Mouse (Mus musculus) spleen, embryonic (tissue): ENCODE measurements around the gene Rgs21.

ENCODE experiments used
- CTCF ChIA-PET: fragments of 350-600 bp; sonication (Branson Sonifier 250); formaldehyde crosslinking; loops from one replicate; lab custom pipeline; 2022; lab: Charles Lee

Gene Rgs21

GRCm38 (mm10) chr1:144567567-144567966 lies at the start of gene Rgs21:
Gene Rgs21 (minus strand): TSS chr1:144567667.
- CTCF ChIA-PET, result no interaction called here

DNA sequence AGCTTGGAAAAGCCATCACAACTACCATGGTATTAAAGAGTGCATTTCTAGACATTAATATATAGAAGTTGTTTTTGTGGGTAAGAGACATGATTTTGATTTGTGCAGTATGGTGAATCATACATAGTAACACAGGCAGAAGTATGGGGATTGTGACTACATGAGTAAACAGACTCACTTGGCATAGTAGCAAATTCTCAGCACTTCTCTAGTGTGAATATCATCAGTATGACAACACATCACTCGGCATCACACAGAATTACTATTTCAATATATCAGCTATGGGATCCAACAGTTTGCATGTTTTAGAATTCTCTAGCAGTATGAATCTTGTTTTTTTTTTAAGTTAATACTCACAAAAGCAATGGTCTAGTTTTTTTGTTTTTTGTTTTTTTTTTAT lies 36.6 kb upstream of the Rgs21 start:
- CTCF ChIA-PET, result no interaction called here

DNA sequence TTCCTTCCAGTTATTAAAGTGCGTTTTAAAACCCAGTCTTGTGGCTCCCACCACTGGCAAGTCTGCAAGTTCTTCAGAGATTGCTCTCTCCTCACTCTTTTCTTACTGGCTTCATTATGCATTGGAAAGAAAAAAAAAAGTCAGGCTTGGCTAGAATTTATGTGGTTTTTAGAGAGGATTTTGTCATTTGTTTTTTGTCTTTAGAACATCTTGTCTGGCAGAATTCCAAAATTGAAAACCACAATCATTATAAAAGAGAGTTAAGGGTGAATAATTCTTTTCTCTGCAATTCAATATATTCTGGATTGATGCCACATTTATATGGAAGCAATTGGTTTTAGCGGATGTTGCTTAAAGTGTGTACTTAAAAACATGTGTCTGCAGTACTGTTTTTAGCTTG lies 35.5 kb upstream of the Rgs21 start:
- CTCF ChIA-PET, result no interaction called here

GRCm38 (mm10) chr1:144579321-144579720 lies 11.9 kb upstream of the Rgs21 start:
- CTCF ChIA-PET, result no interaction called here

DNA sequence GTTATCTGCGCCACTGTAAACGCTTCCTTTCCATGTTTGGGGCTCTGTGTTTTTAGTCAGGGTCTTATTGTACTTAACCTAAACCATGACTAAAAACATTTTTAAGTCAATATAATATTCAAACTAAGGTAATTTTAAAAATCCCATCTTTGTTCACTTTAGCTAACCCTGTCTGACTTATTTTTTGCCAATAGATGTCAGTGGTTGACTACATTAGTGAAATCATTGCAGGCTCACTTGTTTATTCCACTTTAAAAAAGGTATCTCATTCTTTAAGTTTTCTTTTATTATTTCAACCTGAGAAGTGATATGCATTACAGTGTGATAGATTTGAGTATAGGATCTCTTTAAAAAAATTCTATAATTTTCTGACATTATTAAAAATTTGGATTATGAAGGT lies 5.5 kb upstream of the Rgs21 start:
- CTCF ChIA-PET, result no interaction called here

- CTCF ChIA-PET, result no interaction called here
These were observed 2.4 kb upstream of the Rgs21 start for GRCm38 (mm10) chr1:144569905-144570304.

DNA sequence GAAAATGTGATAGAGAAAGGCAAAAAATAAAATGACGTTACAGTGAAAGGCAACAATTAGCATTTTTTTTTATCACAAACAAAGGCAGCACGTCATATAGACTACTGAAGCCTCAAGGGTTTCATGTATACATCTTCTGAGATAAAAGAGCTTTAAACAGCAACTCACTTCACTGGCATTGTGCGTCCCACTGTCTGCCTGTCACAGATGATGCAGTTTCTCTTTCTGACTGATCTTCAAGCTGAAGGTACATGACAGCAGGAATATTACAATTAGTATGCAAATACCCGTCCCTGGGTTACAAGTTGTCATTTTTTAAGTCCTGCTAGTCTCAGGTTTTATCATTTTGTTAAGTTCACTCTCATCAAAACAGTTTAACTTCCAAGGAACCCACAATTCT lies 22.3 kb downstream of the Rgs21 start:
- CTCF ChIA-PET, result no interaction called here

- CTCF ChIA-PET, result interaction anchor here (0.7 kb wide), 1 partner anchor 256 kb away, joined by 15 read pairs; no protein-coding TSS in a partner anchor
These were observed 22.9 kb downstream of the Rgs21 start for GRCm38 (mm10) chr1:144544497-144544961.

DNA sequence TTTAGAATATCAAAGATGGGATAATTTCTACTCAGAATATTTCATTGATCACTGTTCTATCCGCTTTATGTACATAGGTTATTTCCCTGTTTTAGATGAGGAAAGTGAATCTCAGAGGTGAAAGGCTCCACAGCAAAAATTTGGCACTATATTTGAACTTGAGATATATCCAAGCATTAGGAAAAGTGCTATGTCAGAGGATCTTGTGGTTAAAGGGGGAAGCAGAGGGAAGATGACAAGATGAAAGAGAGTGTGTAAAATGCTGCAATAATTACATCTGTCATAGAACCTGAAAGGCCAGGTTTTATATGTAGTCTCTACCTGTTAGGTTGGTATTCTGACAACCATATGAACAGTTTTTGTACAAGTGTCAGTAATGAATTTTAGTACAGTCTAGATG lies 35.7 kb downstream of the Rgs21 start:
- CTCF ChIA-PET, result no interaction called here

DNA sequence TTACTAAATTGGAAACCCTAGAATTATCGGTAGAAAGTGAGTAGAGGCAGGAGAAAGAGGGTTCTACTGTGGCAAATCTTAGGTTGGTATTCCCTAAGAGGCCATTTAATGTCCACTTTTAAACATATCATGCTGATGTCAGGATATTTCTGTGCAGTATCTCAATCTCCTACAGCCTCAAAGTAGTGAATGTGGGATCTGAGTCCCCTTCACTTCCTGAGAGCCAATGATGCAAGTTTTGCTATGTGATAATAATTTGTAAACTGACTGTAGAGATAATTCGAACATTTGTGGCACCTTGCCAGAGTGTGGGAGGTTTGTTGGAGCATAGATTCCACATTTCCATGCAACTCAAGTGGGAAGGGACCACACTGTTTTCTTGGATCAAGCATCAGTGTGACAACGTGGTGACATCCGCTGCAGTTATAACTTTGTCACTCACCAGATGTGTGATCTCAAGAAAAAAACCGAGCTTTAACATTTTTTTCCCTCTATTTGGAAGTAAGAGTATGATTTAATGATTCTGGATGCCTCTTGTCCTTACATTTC lies 49.5 kb downstream of the Rgs21 start:
- CTCF ChIA-PET, result no interaction called here

DNA sequence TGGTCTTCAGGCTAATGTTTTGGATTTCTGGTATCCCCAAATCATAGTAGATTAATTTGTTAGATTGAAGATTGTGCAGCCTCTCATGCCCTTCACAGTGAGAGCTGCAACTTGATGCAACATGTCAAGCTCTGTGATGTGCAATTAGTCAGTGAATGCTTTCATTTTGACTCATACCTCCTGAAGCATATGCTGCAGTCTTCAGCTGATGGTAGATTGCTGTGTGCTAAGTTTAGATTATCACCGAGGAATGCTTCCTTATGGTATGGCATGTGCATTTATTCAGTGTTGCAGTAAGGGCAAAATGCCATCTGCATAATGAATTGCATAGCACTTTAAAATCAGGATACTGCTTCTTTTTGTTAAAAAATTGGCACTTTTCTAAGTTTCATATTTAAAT lies 65.2 kb downstream of the Rgs21 start:
- CTCF ChIA-PET, result no interaction called here

DNA sequence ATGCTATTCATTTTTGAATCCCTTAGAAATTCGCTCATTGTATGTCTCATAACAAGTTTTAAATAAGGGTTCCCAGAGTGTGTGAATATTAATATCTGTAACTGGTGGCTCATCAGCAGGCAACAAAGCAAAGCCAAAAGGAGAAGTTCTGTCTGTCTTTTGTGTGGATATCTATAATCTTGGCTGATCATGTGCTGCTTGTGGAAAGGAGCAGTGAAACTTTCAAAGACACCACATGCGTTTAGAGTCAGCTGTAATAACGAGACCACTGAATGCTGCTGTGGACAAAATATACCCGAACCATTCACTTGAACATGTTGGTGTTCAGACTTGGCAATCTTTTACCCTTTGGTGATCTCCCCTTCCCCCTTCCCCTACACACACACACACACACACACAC lies 67.0 kb downstream of the Rgs21 start:
- CTCF ChIA-PET, result no interaction called here

GRCm38 (mm10) chr1:144499719-144500118 lies 67.7 kb downstream of the Rgs21 start:
- CTCF ChIA-PET, result no interaction called here

DNA sequence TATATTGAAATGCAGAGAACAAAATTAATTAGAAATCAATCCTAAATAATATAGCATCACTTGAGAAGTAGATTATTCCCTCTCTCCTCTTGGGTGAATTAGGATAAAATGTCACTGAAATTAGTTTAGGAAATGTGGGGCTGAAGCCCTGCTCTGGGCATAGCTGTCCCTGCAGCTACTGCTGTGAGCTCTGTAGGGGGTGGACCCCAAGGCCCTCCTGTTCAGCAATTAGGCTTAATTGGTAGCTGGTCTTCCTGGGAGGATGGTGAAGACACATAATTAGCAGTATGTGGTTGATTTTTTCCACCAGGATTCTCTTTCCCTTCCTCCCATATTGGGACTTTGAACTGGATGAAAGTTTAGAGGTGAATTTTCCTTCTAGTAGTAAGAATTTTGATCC lies 68.7 kb downstream of the Rgs21 start:
- CTCF ChIA-PET, result no interaction called here

DNA sequence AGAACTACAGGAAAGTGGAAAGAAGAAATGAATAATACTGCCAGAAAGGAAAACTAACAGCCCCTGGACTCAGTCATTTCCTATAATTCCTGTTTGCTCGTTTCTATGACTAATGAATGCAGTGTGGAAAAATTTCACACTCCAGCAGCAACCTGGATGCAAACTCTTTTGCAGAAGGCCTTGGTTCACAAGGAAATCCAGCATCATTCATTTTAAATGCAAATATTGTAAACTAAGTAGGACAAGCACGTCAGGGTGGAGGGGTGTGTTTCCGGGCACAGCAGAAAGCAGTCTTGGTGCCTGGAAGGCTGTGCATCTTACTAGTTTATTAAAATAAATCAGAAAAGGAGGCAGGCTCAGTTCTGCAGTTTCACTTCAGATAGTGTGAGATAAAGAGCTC lies 69.4 kb downstream of the Rgs21 start:
- CTCF ChIA-PET, result no interaction called here

DNA sequence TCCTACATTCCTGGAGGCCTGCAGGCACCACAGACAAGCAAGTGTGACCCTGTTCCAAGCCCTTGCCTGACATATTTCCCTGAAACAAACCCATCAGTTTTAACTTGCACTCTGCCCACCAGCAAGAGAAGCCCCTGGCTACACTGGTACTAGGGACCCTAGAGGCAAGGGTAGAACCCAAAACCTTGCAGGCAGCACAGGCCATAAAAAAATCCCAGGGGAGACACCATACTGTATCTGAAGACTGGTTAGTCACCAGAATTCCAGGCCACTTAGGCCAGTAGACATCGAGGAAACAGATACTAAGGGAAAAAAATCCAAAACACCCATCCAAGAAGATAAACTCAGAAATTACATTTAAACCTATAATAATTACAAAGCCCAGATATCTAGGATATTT lies 74.1 kb downstream of the Rgs21 start:
- CTCF ChIA-PET, result no interaction called here

GRCm38 (mm10) chr1:144488223-144488835 lies 79.1 kb downstream of the Rgs21 start:
- CTCF ChIA-PET, result no interaction called here
